Mouse (Mus musculus) E14TG2a.4 (cell line): Measurements from ENCODE around the gene Lrsam1.

Experiments
- H3K27me3 ChIP-seq: 2 replicates; pipeline ENCODE4 v1.6.1; 2014; ENCODE audit warnings: low read length, control low read depth; ENCODE audit not compliant: insufficient read depth
- H3K36me3 ChIP-seq: 2 replicates; pipeline ENCODE4 v1.6.1; 2014; ENCODE audit warnings: low read length, control low read depth; ENCODE audit not compliant: insufficient read depth
- H3K4me1 ChIP-seq: replicated peaks from 2 replicates; pipeline ENCODE4 v1.6.1; 2014; ENCODE audit warnings: low read depth, low read length, control low read depth
- H3K4me3 ChIP-seq: replicated peaks from 2 replicates; pipeline ENCODE4 v1.5.1; 2014; ENCODE audit warnings: mild to moderate bottlenecking, low read length
- H3K9me3 ChIP-seq: 2 replicates; pipeline ENCODE4 v1.6.1; 2014; ENCODE audit warnings: low read length, control low read depth
- CTCF ChIP-seq: conservative IDR thresholded peaks from 2 replicates; pipeline ENCODE4 v1.5.1; 2014; ENCODE audit warnings: low read length
- NANOG ChIP-seq: IDR thresholded peaks from 2 replicates; pipeline ENCODE4 v1.6.1; 2014; ENCODE audit warnings: borderline replicate concordance, low read length, mixed read lengths
- POU5F1 ChIP-seq: IDR thresholded peaks from 2 replicates; pipeline ENCODE4 v1.6.1; 2014; ENCODE audit warnings: low read length, borderline replicate concordance

The Lrsam1 gene

DNA sequence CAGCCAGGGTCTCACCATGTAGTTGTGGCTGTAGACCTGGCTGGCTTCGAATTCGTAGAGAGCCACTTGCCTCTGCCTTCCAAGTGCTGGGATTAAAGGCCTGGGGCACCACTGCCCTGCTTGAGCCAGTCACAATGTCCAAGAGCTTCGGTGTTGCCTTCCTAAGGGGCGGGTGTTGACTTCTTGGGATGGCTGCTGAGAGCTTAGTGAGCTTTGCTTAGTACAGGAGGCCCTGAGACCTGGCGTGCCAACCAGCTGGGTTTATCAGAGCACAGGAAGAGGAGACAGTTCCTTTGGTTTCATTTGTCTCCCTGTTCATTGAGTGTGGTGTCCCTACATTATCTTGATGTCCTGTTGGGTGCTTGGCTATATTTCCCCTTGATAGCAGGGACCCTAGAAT lies 84.1 kb downstream of the Lrsam1 start:
- Histone ChIP-seq H3K36me3 (peaks cover 29% of the 10 kb centered on the region), H3K27me3 (0 out of 2 replicates have a peak, but pooled peaks cover 10% of the 10 kb centered on the region), H3K4me1 (peaks cover 90% of the 10 kb centered on the region), H3K9me3 (no peaks in the 10 kb centered on the region), H3K4me3 (peak overlapping the region; percentile 95)
- no peak for TF ChIP-seq CTCF
- no peak for TF ChIP-seq POU5F1

DNA sequence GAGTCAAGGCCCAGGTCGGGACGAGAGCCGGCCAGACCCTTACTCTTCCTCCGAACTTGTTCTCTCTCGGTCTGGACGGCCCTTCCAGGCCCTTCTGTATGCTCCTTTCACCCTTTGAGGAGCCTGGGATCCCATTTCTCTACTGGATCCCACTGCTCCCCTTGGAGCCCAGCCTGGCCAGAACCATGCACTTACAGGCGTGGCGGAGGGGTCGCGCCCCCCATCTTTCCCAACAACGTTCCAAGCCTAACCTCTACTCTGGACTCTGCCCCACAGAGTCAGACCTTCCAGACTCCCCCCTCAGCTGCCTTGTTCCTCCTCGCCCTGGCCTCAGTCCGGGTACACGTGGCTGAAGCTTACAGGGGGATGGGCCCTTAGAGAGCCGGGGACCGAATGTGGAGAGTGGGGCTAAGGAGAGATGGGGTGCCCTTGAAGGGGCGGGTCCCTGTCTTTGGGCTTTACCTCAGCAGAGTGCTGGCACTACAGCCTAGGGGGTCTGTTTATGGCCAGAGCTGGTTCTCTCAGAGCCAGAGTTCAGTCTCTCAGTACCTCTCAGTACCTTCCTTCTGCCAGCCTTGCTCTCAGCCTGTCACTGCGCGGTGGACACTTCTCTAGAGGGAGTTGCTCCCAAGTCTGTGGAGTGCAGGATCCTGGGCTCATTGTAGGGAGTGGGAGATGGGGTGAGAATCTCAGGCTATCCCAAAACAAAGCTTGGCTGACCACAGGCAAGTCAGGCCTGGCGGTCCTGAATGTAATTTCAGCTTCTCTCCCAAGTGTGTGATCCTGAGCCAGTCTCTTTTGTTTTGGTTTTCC lies 84.7 kb downstream of the Lrsam1 start:
- TF ChIP-seq CTCF (no peak), POU5F1 (no peak), NANOG (no peak)
- Histone ChIP-seq H3K4me1 (peaks cover 90% of the 10 kb centered on the region), H3K9me3 (no peaks in the 10 kb centered on the region), H3K4me3 (peak overlapping the region; percentile 95), H3K36me3 (peaks cover 25% of the 10 kb centered on the region), H3K27me3 (0 out of 2 replicates have a peak, but pooled peaks cover 10% of the 10 kb centered on the region)

DNA sequence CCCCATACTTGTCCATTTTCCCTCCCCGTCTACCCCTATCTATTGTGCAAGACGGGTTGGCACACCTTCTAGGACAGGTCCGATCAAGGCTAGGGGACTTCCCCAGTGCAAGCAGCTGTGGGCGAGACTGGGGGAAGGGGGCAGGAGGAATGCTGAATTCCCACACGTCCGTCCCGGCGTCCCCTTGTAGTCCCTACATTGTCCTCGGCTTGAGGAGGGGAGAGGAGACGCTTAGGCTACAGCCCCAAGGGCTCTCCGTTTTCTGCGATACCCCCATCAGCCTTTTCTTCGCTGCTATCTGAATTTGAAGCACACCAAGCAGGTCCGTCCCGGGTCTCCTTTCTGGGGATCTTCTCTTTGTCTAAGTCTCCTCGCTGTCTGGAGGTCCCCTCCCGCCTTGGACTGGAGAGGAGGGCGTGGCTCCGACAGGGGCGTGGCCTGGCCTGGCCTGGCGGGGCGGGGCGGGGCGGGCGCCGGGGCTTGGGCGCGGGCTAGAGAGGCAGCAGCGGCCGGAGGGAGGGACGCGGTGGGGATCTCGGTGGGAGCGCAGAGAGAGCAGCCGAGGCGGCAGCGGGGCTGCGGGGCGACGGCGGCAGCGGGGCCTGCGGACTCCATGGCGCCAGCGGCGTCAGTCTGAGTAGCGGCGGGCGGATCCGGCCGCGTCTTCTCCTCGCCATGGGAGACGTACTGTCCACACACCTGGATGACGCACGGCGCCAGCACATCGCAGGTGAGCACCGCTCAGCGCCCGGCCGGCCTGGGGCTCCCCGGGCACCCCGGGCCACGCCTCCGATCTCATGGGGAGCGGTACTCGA lies 85.5 kb downstream of the Lrsam1 start, which contains the start of gene Fam129b:
Gene Fam129b (plus strand): TSS at position 440 of the 815 bp plus-strand sequence.
- 0 out of 2 replicates have a peak, but pooled peaks cover 10% of the 10 kb centered on the region for H3K27me3 ChIP-seq
- H3K36me3 ChIP-seq: peaks cover 17% of the 10 kb centered on the region
- peaks cover 90% of the 10 kb centered on the region for H3K4me1 ChIP-seq
- no peaks in the 10 kb centered on the region for H3K9me3 ChIP-seq
- peak within 1 kb of the TSS; percentile 95 for H3K4me3 ChIP-seq
- no peak for TF ChIP-seq CTCF
- TF ChIP-seq NANOG: no peak
- no peak for TF ChIP-seq POU5F1
